Mouse (Mus musculus) cerebellum, postnatal 25 days (tissue): ENCODE results near the gene Bcl6b.
A peak's percentile ranks its signal among the peaks of the same experiment; 100 is the strongest.

Experiments
- DNase-seq, 2 experiments: peaks; one replicate each; pipeline ENCODE4 v3.0.0; 2021; ENCODE audit warnings: mixed read lengths in 2 of 2

The Bcl6b gene

GRCm38 (mm10) chr11:70229260-70230010 is at the start of gene Bcl6b:
TSS of gene Bcl6b (minus strand) at chr11:70229798.
- DNase-seq: no peak

GRCm38 (mm10) chr11:70278961-70279360 is 49.4 kb upstream of the Bcl6b start:
- DNase-seq: peak in 1 of 2 experiments; percentile 29

GRCm38 (mm10) chr11:70271641-70272040 is 42.0 kb upstream of the Bcl6b start:
- no peak for DNase-seq

GRCm38 (mm10) chr11:70266405-70266804 is 36.8 kb upstream of the Bcl6b start:
- peak; percentile 38 to 57 for DNase-seq

GRCm38 (mm10) chr11:70265819-70266218 is 36.2 kb upstream of the Bcl6b start:
- DNase-seq: no peak

GRCm38 (mm10) chr11:70265252-70265651 is 35.7 kb upstream of the Bcl6b start:
- no peak for DNase-seq

GRCm38 (mm10) chr11:70259035-70259434 is 29.4 kb upstream of the Bcl6b start:
- DNase-seq: no peak

GRCm38 (mm10) chr11:70254931-70255531 is 25.4 kb upstream of the Bcl6b start, which contains the start of gene Alox12:
TSS of gene Alox12 (minus strand) at chr11:70255353.
- peak; percentile 42 to 61 for DNase-seq

- no peak for DNase-seq
Observed at GRCm38 (mm10) chr11:70254337-70254736, 24.7 kb upstream of the Bcl6b start.

- no peak for DNase-seq
Observed at GRCm38 (mm10) chr11:70251853-70252252, 22.3 kb upstream of the Bcl6b start.

- no peak for DNase-seq
Observed at GRCm38 (mm10) chr11:70250150-70250549, 20.6 kb upstream of the Bcl6b start.

- peak; percentile 66 to 85 for DNase-seq
Observed at GRCm38 (mm10) chr11:70247136-70247845, 17.7 kb upstream of the Bcl6b start.

GRCm38 (mm10) chr11:70242591-70242990 is 13.0 kb upstream of the Bcl6b start:
- DNase-seq: no peak

GRCm38 (mm10) chr11:70239541-70240279 is 10.1 kb upstream of the Bcl6b start, which contains the start of the genes Gm21988 and Rnasek:
TSS of gene Gm21988 (minus strand) at chr11:70239830.
TSS of gene Rnasek (minus strand) at chr11:70239842.
- peak; percentile 84 to 91 for DNase-seq

- DNase-seq: peak; percentile 35 to 51
Observed at GRCm38 (mm10) chr11:70238591-70239440, 9.2 kb upstream of the Bcl6b start.

- DNase-seq: peak; percentile 99
Observed at GRCm38 (mm10) chr11:70237457-70238167, 8.0 kb upstream of the Bcl6b start, which contains the start of gene 0610010K14Rik. TSS of gene 0610010K14Rik (minus strand) at chr11:70237914.

GRCm38 (mm10) chr11:70236717-70237116 is 7.1 kb upstream of the Bcl6b start:
- peak in 1 of 2 experiments; percentile 41 for DNase-seq

GRCm38 (mm10) chr11:70235254-70235900 is 5.8 kb upstream of the Bcl6b start:
- no peak for DNase-seq

- DNase-seq: no peak
Observed at GRCm38 (mm10) chr11:70234497-70234896, 4.9 kb upstream of the Bcl6b start.

GRCm38 (mm10) chr11:70234037-70234436 is 4.4 kb upstream of the Bcl6b start:
- peak in 1 of 2 experiments; percentile 47 for DNase-seq
